Mouse (Mus musculus): ENCODE results near the gene Nfyb. TPM values are rescaled to one million over a fixed set of nuclear protein-coding genes. Genes with fewer than 3 reads are reported as not detected.

Nfyb gene
- polyA plus RNA-seq, 1 experiment from 2014 or later = 41.2 TPM

- Histone ChIP-seq H3K36me3 (ENCODE audit: control insufficient read depth, insufficient read depth, low read length) (no peaks in the 10 kb centered on the region), H3K27me3 (ENCODE audit: control insufficient read depth, insufficient read depth, low read length) (no peaks in the 10 kb centered on the region), H3K9ac (replicated peaks; ENCODE audit: low read depth, low read length) (no peak overlapping the region), H3K4me1 (ENCODE audit: control insufficient read depth, insufficient read depth, low read length) (no peaks in the 10 kb centered on the region; the same call in 1 of the 2 replicates), H3K27ac (ENCODE audit: low read depth, low read length) (no peak overlapping the region), H3K4me3 (ENCODE audit: low read depth, low read length) (no peak overlapping the region), H3K9me3 (ENCODE audit: control insufficient read depth, low read length) (no peaks in the 10 kb centered on the region), H3K4me2 (ENCODE audit: low read depth, low read length) (no peak overlapping the region)
- 88% methylated on average over 5 of the region's 5 CpGs for WGBS
- ATAC-seq (ENCODE audit: low read depth) = no peak
Measured at GRCm38 (mm10) chr10:82800094-82800493, 36.1 kb upstream of the Nfyb start.

- WGBS = 61% methylated on average over 11 of the region's 11 CpGs
- H3K36me3 ChIP-seq (ENCODE audit: control insufficient read depth, insufficient read depth, low read length) = no peaks in the 10 kb centered on the region
- H3K27me3 ChIP-seq (ENCODE audit: control insufficient read depth, insufficient read depth, low read length) = no peaks in the 10 kb centered on the region
- H3K27ac ChIP-seq (ENCODE audit: low read depth, low read length) = no peak overlapping the region
- no peak overlapping the region for H3K9ac ChIP-seq (replicated peaks; ENCODE audit: low read depth, low read length)
- no peak overlapping the region for H3K4me3 ChIP-seq (ENCODE audit: low read depth, low read length)
- H3K4me2 ChIP-seq (ENCODE audit: low read depth, low read length) = no peak overlapping the region
- no peak for ATAC-seq (ENCODE audit: low read depth)
- no peaks in the 10 kb centered on the region for H3K9me3 ChIP-seq (ENCODE audit: control insufficient read depth, low read length)
- no peaks in the 10 kb centered on the region; the same call in 1 of the 2 replicates for H3K4me1 ChIP-seq (ENCODE audit: control insufficient read depth, insufficient read depth, low read length)
Measured at GRCm38 (mm10) chr10:82798312-82798933, 34.5 kb upstream of the Nfyb start.

GRCm38 (mm10) chr10:82797119-82797491, 33.2 kb upstream of the Nfyb start:
- no peaks in the 10 kb centered on the region for H3K9me3 ChIP-seq (ENCODE audit: control insufficient read depth, low read length)
- WGBS = 91% methylated on average over 4 of the region's 4 CpGs
- ATAC-seq (ENCODE audit: low read depth) = no peak

GRCm38 (mm10) chr10:82796471-82797118, 32.7 kb upstream of the Nfyb start:
- no peaks in the 10 kb centered on the region; the same call in 1 of the 2 replicates for H3K4me1 ChIP-seq (ENCODE audit: control insufficient read depth, insufficient read depth, low read length)
- H3K36me3 ChIP-seq (ENCODE audit: control insufficient read depth, insufficient read depth, low read length) = no peaks in the 10 kb centered on the region
- H3K27me3 ChIP-seq (ENCODE audit: control insufficient read depth, insufficient read depth, low read length) = no peaks in the 10 kb centered on the region
- H3K4me2 ChIP-seq (ENCODE audit: low read depth, low read length) = no peak overlapping the region
- WGBS = 45% methylated on average over 12 of the region's 12 CpGs
- H3K4me3 ChIP-seq (ENCODE audit: low read depth, low read length) = no peak overlapping the region
- H3K9ac ChIP-seq (replicated peaks; ENCODE audit: low read depth, low read length) = no peak overlapping the region
- ATAC-seq (ENCODE audit: low read depth) = no peak
- no peak overlapping the region for H3K27ac ChIP-seq (ENCODE audit: low read depth, low read length)
- H3K9me3 ChIP-seq (ENCODE audit: control insufficient read depth, low read length) = no peaks in the 10 kb centered on the region

More at GRCm38 (mm10) chr10:82797119-82797491, 33.2 kb upstream of the Nfyb start:
- H3K27me3 ChIP-seq (ENCODE audit: control insufficient read depth, insufficient read depth, low read length) = no peaks in the 10 kb centered on the region
- H3K27ac ChIP-seq (ENCODE audit: low read depth, low read length) = no peak overlapping the region
- H3K9ac ChIP-seq (replicated peaks; ENCODE audit: low read depth, low read length) = no peak overlapping the region
- no peaks in the 10 kb centered on the region for H3K36me3 ChIP-seq (ENCODE audit: control insufficient read depth, insufficient read depth, low read length)
- no peak overlapping the region for H3K4me2 ChIP-seq (ENCODE audit: low read depth, low read length)
- H3K4me3 ChIP-seq (ENCODE audit: low read depth, low read length) = no peak overlapping the region
- H3K4me1 ChIP-seq (ENCODE audit: control insufficient read depth, insufficient read depth, low read length) = no peaks in the 10 kb centered on the region; the same call in 1 of the 2 replicates

GRCm38 (mm10) chr10:82795767-82796166, 31.8 kb upstream of the Nfyb start:
- Histone ChIP-seq H3K36me3 (ENCODE audit: control insufficient read depth, insufficient read depth, low read length) (no peaks in the 10 kb centered on the region), H3K4me3 (ENCODE audit: low read depth, low read length) (no peak overlapping the region), H3K27ac (ENCODE audit: low read depth, low read length) (no peak overlapping the region), H3K27me3 (ENCODE audit: control insufficient read depth, insufficient read depth, low read length) (no peaks in the 10 kb centered on the region), H3K4me1 (ENCODE audit: control insufficient read depth, insufficient read depth, low read length) (no peaks in the 10 kb centered on the region; the same call in 1 of the 2 replicates), H3K9ac (replicated peaks; ENCODE audit: low read depth, low read length) (no peak overlapping the region), H3K4me2 (ENCODE audit: low read depth, low read length) (no peak overlapping the region; the same call in 1 of the 2 replicates), H3K9me3 (ENCODE audit: control insufficient read depth, low read length) (no peaks in the 10 kb centered on the region)
- 63% methylated on average over 8 of the region's 8 CpGs for WGBS
- ATAC-seq (ENCODE audit: low read depth) = no peak

- peak overlapping the region; percentile 20 for H3K4me2 ChIP-seq (ENCODE audit: low read depth, low read length)
- H3K4me1 ChIP-seq (ENCODE audit: control insufficient read depth, insufficient read depth, low read length) = no peaks in the 10 kb centered on the region; the same call in 1 of the 2 replicates
- H3K9me3 ChIP-seq (ENCODE audit: control insufficient read depth, low read length) = no peaks in the 10 kb centered on the region
- H3K27ac ChIP-seq (ENCODE audit: low read depth, low read length) = no peak overlapping the region
- no peaks in the 10 kb centered on the region for H3K36me3 ChIP-seq (ENCODE audit: control insufficient read depth, insufficient read depth, low read length)
- 47% methylated on average over 15 of the region's 15 CpGs for WGBS
- no peaks in the 10 kb centered on the region for H3K27me3 ChIP-seq (ENCODE audit: control insufficient read depth, insufficient read depth, low read length)
- no peak overlapping the region for H3K4me3 ChIP-seq (ENCODE audit: low read depth, low read length)
- no peak overlapping the region for H3K9ac ChIP-seq (replicated peaks; ENCODE audit: low read depth, low read length)
- peak; percentile 68; the same call in 1 of the 2 replicates for ATAC-seq (ENCODE audit: low read depth)
Measured at GRCm38 (mm10) chr10:82795071-82795731, 31.3 kb upstream of the Nfyb start.

GRCm38 (mm10) chr10:82792311-82792710, 28.4 kb upstream of the Nfyb start:
- ATAC-seq (ENCODE audit: low read depth) = no peak
- H3K36me3 ChIP-seq (ENCODE audit: control insufficient read depth, insufficient read depth, low read length) = no peaks in the 10 kb centered on the region
- no peaks in the 10 kb centered on the region for H3K9me3 ChIP-seq (ENCODE audit: control insufficient read depth, low read length)
- no peaks in the 10 kb centered on the region for H3K27me3 ChIP-seq (ENCODE audit: control insufficient read depth, insufficient read depth, low read length)
- no peak overlapping the region for H3K9ac ChIP-seq (replicated peaks; ENCODE audit: low read depth, low read length)
- H3K27ac ChIP-seq (ENCODE audit: low read depth, low read length) = no peak overlapping the region
- H3K4me2 ChIP-seq (ENCODE audit: low read depth, low read length) = no peak overlapping the region
- no peaks in the 10 kb centered on the region; the same call in 1 of the 2 replicates for H3K4me1 ChIP-seq (ENCODE audit: control insufficient read depth, insufficient read depth, low read length)
- H3K4me3 ChIP-seq (ENCODE audit: low read depth, low read length) = no peak overlapping the region
- WGBS = 74% methylated on average over 2 of the region's 2 CpGs

GRCm38 (mm10) chr10:82791713-82792112, 27.8 kb upstream of the Nfyb start:
- 87% methylated on average over 3 of the region's 3 CpGs for WGBS
- Histone ChIP-seq H3K27ac (ENCODE audit: low read depth, low read length) (no peak overlapping the region), H3K9me3 (ENCODE audit: control insufficient read depth, low read length) (no peaks in the 10 kb centered on the region), H3K4me3 (ENCODE audit: low read depth, low read length) (no peak overlapping the region), H3K36me3 (ENCODE audit: control insufficient read depth, insufficient read depth, low read length) (no peaks in the 10 kb centered on the region), H3K4me2 (ENCODE audit: low read depth, low read length) (no peak overlapping the region), H3K9ac (replicated peaks; ENCODE audit: low read depth, low read length) (no peak overlapping the region), H3K4me1 (ENCODE audit: control insufficient read depth, insufficient read depth, low read length) (no peaks in the 10 kb centered on the region; the same call in 1 of the 2 replicates), H3K27me3 (ENCODE audit: control insufficient read depth, insufficient read depth, low read length) (no peaks in the 10 kb centered on the region)
- ATAC-seq (ENCODE audit: low read depth) = no peak

- Histone ChIP-seq H3K27me3 (ENCODE audit: control insufficient read depth, insufficient read depth, low read length) (no peaks in the 10 kb centered on the region), H3K4me2 (ENCODE audit: low read depth, low read length) (no peak overlapping the region), H3K4me3 (ENCODE audit: low read depth, low read length) (no peak overlapping the region), H3K9me3 (ENCODE audit: control insufficient read depth, low read length) (no peaks in the 10 kb centered on the region), H3K4me1 (ENCODE audit: control insufficient read depth, insufficient read depth, low read length) (no peaks in the 10 kb centered on the region; the same call in 1 of the 2 replicates), H3K9ac (replicated peaks; ENCODE audit: low read depth, low read length) (no peak overlapping the region), H3K36me3 (ENCODE audit: control insufficient read depth, insufficient read depth, low read length) (no peaks in the 10 kb centered on the region), H3K27ac (ENCODE audit: low read depth, low read length) (no peak overlapping the region)
- WGBS = 90% methylated on average over 5 of the region's 5 CpGs
- ATAC-seq (ENCODE audit: low read depth) = no peak
Measured at GRCm38 (mm10) chr10:82790504-82790903, 26.6 kb upstream of the Nfyb start.

Data from neural tube, embryonic 14.5 days (tissue).